Mouse (Mus musculus): ENCODE results near the gene Zdhhc4.

GRCm38 (mm10) chr5:143315514-143315888 lies 13.6 kb downstream of the Zdhhc4 start:
- TF ChIP-seq MAFK (IDR thresholded peaks at IDR 0.05; ENCODE audit: insufficient read depth, low read depth, low read length), result no peak
- no peak for TF ChIP-seq CHD2 (IDR thresholded peaks at IDR 0.05; ENCODE audit: low read depth, low read length)
